Mouse (Mus musculus): ENCODE measurements around the gene Cpsf4. TPM values are rescaled to one million over a fixed set of nuclear protein-coding genes. Genes with fewer than 3 reads are reported as not detected.

The Cpsf4 gene
- polyA plus RNA-seq, 1 experiment from 2014 or later: 43.0 TPM

- 4% methylated on average over 6 of the region's 6 CpGs for WGBS
- Histone ChIP-seq H3K4me1 (peaks cover 21% of the 10 kb centered on the region), H3K4me2 (peak overlapping the region; percentile 68), H3K4me3 (replicated peaks) (peak overlapping the region; percentile 98), H3K27ac (peak overlapping the region; percentile 91; the same call in 1 of the 2 replicates), H3K36me3 (peaks cover 28% of the 10 kb centered on the region), H3K9ac (peak overlapping the region; percentile 94), H3K27me3 (replicated peaks) (no peaks in the 10 kb centered on the region), H3K9me3 (no peaks in the 10 kb centered on the region)
- no peak for ATAC-seq (ENCODE audit: insufficient read depth, low FRiP score, low read depth)
These were observed 28.2 kb upstream of the Cpsf4 start for GRCm38 (mm10) chr5:145138836-145139235.

DNA sequence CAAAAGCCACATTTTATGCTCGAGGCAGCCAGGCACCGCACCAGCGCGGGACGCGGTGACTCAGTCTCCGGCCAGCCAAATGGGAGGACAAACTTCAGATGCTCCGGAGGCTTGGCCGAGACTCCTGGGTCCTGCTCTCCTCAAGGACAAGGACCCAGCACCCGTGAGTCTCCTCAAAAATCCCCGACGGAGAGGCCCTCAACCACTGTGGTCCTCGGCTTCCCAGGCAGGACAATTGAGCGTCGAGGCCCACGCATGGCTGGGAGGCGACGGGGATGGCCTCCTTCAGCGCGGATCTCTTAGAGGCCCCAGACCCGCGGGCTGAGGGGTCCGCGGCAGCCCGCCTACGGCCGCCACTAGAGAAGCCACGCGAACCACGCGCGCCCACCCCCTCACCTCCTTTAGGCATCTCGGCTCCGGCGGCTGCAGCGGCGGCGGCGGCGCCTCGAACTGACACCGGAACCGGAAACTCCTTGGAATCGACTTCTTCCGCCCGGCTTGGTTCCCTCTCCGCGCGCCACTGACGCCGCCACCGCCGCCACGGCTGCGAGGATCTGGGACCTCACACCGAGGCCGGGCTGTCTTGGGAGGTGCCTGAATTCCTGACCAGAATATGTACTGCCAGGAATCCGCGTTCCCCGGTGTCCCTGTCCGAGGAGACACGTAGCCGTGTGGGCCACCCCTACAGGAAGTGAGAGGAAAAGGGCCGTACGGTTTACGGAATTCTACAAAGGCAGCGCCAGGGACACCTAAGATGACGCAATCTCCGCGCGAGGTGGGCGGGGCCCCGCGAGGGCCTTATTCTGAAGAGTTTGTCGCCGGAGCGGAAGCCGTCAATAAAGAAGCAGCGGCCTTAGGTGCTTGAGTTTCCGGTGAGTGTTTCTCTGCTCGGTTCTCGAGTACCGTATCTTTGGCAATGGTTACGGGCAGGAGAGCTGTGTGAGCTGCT is 27.2 kb upstream of the Cpsf4 start, which contains the start of the genes Pdap1 and Bud31:
Pdap1 (minus strand) TSS at position 668 of the 949 bp plus-strand sequence.
Bud31 (plus strand) TSS at position 792 of the 949 bp plus-strand sequence.
- H3K27me3 ChIP-seq (replicated peaks): no peaks in the 10 kb centered on the region
- peak; percentile 94 for ATAC-seq (ENCODE audit: insufficient read depth, low FRiP score, low read depth)
- peak within 1 kb of the TSS; percentile 68 for H3K4me2 ChIP-seq
- H3K27ac ChIP-seq: peak within 1 kb of the TSS; percentile 91
- peaks cover 24% of the 10 kb centered on the region for H3K36me3 ChIP-seq
- H3K4me3 ChIP-seq (replicated peaks): peak within 1 kb of the TSS; percentile 98
- no peaks in the 10 kb centered on the region for H3K9me3 ChIP-seq
- WGBS: under 1% methylated on average over 84 of the region's 84 CpGs
- peaks cover 21% of the 10 kb centered on the region for H3K4me1 ChIP-seq
- H3K9ac ChIP-seq: peak within 1 kb of the TSS; percentile 94

GRCm38 (mm10) chr5:145140611-145141010 is 26.4 kb upstream of the Cpsf4 start:
- H3K27ac ChIP-seq: peak overlapping the region; percentile 91
- no peak for ATAC-seq (ENCODE audit: insufficient read depth, low FRiP score, low read depth)
- H3K4me1 ChIP-seq: peaks cover 21% of the 10 kb centered on the region
- no peaks in the 10 kb centered on the region for H3K9me3 ChIP-seq
- H3K9ac ChIP-seq: peak overlapping the region; percentile 80
- under 1% methylated on average over 18 of the region's 18 CpGs for WGBS
- peaks cover 31% of the 10 kb centered on the region for H3K36me3 ChIP-seq
- peak overlapping the region; percentile 65 for H3K4me2 ChIP-seq
- H3K27me3 ChIP-seq (replicated peaks): no peaks in the 10 kb centered on the region
- H3K4me3 ChIP-seq (replicated peaks): peak overlapping the region; percentile 98

DNA sequence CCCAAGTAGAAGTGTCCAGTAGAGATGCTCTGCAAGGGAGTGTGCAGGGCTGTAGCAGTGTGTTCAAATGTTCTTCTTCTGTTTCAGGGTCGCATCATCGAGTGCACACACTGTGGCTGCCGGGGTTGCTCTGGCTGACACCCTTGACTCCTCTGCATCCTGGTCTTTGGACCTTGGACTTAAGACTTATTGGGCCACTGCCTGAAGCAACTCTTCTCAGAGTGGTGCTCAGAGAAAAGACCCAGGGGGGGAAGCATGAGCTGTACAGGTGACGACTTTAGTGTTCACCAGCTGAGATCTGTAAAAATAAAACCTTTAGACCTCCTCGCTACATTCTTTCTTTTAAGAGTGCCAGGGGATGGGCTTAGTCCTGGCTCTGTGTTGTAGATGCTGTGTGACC is 19.3 kb upstream of the Cpsf4 start:
- ATAC-seq (ENCODE audit: insufficient read depth, low FRiP score, low read depth): no peak
- H3K4me2 ChIP-seq: no peak overlapping the region
- H3K4me3 ChIP-seq (replicated peaks): no peak overlapping the region
- no peaks in the 10 kb centered on the region for H3K9me3 ChIP-seq
- no peaks in the 10 kb centered on the region for H3K27me3 ChIP-seq (replicated peaks)
- H3K27ac ChIP-seq: no peak overlapping the region
- H3K36me3 ChIP-seq: peaks cover 87% of the 10 kb centered on the region
- no peak overlapping the region for H3K9ac ChIP-seq
- WGBS: 87% methylated on average over 5 of the region's 5 CpGs
- no peaks in the 10 kb centered on the region for H3K4me1 ChIP-seq

- Histone ChIP-seq H3K4me2 (no peak overlapping the region), H3K9me3 (no peaks in the 10 kb centered on the region), H3K36me3 (peaks cover 81% of the 10 kb centered on the region), H3K4me3 (replicated peaks) (no peak overlapping the region), H3K27me3 (replicated peaks) (no peaks in the 10 kb centered on the region), H3K9ac (no peak overlapping the region), H3K27ac (no peak overlapping the region), H3K4me1 (no peaks in the 10 kb centered on the region)
- no peak for ATAC-seq (ENCODE audit: insufficient read depth, low FRiP score, low read depth)
- WGBS: 86% methylated on average over 6 of the region's 6 CpGs
These were observed 17.7 kb upstream of the Cpsf4 start for GRCm38 (mm10) chr5:145149294-145149693.

GRCm38 (mm10) chr5:145152690-145153089 is 14.3 kb upstream of the Cpsf4 start:
- no peak overlapping the region for H3K4me3 ChIP-seq (replicated peaks)
- no peaks in the 10 kb centered on the region for H3K4me1 ChIP-seq
- no peak overlapping the region for H3K27ac ChIP-seq
- H3K9ac ChIP-seq: no peak overlapping the region
- 91% methylated on average over 5 of the region's 5 CpGs for WGBS
- peaks cover 66% of the 10 kb centered on the region for H3K36me3 ChIP-seq
- no peaks in the 10 kb centered on the region for H3K9me3 ChIP-seq
- no peaks in the 10 kb centered on the region for H3K27me3 ChIP-seq (replicated peaks)
- no peak for ATAC-seq (ENCODE audit: insufficient read depth, low FRiP score, low read depth)
- H3K4me2 ChIP-seq: no peak overlapping the region

DNA sequence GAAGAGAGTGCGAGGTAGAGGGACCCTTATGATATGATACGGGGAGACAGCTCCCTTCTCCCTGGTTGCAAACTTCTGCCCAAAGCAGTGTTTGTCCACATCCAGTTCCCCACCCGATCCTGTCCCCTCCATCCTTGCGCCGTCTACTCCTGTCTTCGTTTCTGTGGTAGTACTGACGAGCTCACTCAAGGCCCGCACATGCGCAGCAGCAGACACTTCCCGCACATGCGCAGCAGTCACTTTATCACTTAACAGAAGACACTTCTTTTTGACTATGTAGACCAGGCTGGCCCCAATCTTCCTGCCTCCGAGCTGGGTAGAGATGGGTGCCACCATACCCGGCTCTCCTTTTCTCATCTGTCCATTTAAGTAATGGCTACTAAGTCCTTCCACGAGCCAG is 5.7 kb upstream of the Cpsf4 start:
- no peak for ATAC-seq (ENCODE audit: insufficient read depth, low FRiP score, low read depth)
- no peak overlapping the region for H3K27ac ChIP-seq
- WGBS: 96% methylated on average over 14 of the region's 14 CpGs
- H3K4me2 ChIP-seq: no peak overlapping the region
- no peak overlapping the region for H3K4me3 ChIP-seq (replicated peaks)
- peaks cover 19% of the 10 kb centered on the region for H3K36me3 ChIP-seq
- H3K4me1 ChIP-seq: peaks cover 4% of the 10 kb centered on the region; the same call in 1 of the 2 replicates
- H3K27me3 ChIP-seq (replicated peaks): no peaks in the 10 kb centered on the region
- no peak overlapping the region for H3K9ac ChIP-seq
- no peaks in the 10 kb centered on the region for H3K9me3 ChIP-seq

GRCm38 (mm10) chr5:145164710-145165109 is 2.3 kb upstream of the Cpsf4 start:
- H3K27me3 ChIP-seq (replicated peaks): no peaks in the 10 kb centered on the region
- ATAC-seq (ENCODE audit: insufficient read depth, low FRiP score, low read depth): no peak
- H3K36me3 ChIP-seq: 0 out of 2 replicates have a peak, but pooled peaks cover 6% of the 10 kb centered on the region
- no peak overlapping the region for H3K4me3 ChIP-seq (replicated peaks)
- no peak overlapping the region for H3K9ac ChIP-seq
- H3K27ac ChIP-seq: no peak overlapping the region
- H3K9me3 ChIP-seq: no peaks in the 10 kb centered on the region
- H3K4me1 ChIP-seq: peaks cover 14% of the 10 kb centered on the region; the same call in 1 of the 2 replicates
- no peak overlapping the region for H3K4me2 ChIP-seq
- 58% methylated on average over 3 of the region's 3 CpGs for WGBS

- Histone ChIP-seq H3K27me3 (replicated peaks) (no peaks in the 10 kb centered on the region), H3K27ac (no peak overlapping the region), H3K9ac (no peak overlapping the region), H3K4me3 (replicated peaks) (no peak overlapping the region), H3K4me1 (peaks cover 14% of the 10 kb centered on the region; the same call in 1 of the 2 replicates), H3K4me2 (no peak overlapping the region), H3K9me3 (no peaks in the 10 kb centered on the region), H3K36me3 (0 out of 2 replicates have a peak, but pooled peaks cover 4% of the 10 kb centered on the region)
- no peak for ATAC-seq (ENCODE audit: insufficient read depth, low FRiP score, low read depth)
- WGBS: 83% methylated on average over 15 of the region's 15 CpGs
These were observed 1.8 kb upstream of the Cpsf4 start for GRCm38 (mm10) chr5:145165184-145165583.

DNA sequence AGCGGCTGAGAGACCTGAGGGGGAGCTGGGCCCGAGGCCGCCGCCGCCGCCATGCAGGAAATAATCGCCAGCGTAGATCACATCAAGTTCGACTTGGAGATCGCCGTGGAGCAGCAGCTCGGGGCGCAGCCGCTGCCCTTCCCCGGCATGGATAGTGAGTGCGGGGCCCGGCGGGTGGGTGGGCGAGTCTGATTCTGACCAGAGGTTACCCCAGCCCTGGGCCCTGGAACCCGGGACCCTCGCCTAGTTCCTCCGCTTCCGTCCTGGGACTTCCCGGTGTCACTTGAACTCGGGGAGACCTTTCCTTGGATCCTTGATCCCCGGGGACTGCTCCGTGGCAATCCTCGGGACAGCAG is 271 bp downstream of the Cpsf4 start:
- ATAC-seq (ENCODE audit: insufficient read depth, low FRiP score, low read depth): peak; percentile 2; the same call in 1 of the 2 replicates
- no peaks in the 10 kb centered on the region for H3K27me3 ChIP-seq (replicated peaks)
- 0 out of 2 replicates have a peak, but pooled peaks cover 18% of the 10 kb centered on the region for H3K36me3 ChIP-seq
- peak overlapping the region; percentile 84 for H3K9ac ChIP-seq
- no peaks in the 10 kb centered on the region for H3K9me3 ChIP-seq
- 0% methylated on average over 28 of the region's 28 CpGs for WGBS
- peak overlapping the region; percentile 75 for H3K27ac ChIP-seq
- H3K4me2 ChIP-seq: peak overlapping the region; percentile 76
- peaks cover 14% of the 10 kb centered on the region; the same call in 1 of the 2 replicates for H3K4me1 ChIP-seq
- peak overlapping the region; percentile 95 for H3K4me3 ChIP-seq (replicated peaks)

GRCm38 (mm10) chr5:145178461-145178980 is 11.5 kb downstream of the Cpsf4 start:
- peaks cover 84% of the 10 kb centered on the region for H3K36me3 ChIP-seq
- no peak overlapping the region for H3K4me2 ChIP-seq
- no peak for ATAC-seq (ENCODE audit: insufficient read depth, low FRiP score, low read depth)
- no peak overlapping the region for H3K27ac ChIP-seq
- no peak overlapping the region for H3K9ac ChIP-seq
- no peak overlapping the region for H3K4me3 ChIP-seq (replicated peaks)
- 83% methylated on average over 18 of the region's 18 CpGs for WGBS
- H3K27me3 ChIP-seq (replicated peaks): no peaks in the 10 kb centered on the region
- H3K9me3 ChIP-seq: no peaks in the 10 kb centered on the region
- no peaks in the 10 kb centered on the region for H3K4me1 ChIP-seq

DNA sequence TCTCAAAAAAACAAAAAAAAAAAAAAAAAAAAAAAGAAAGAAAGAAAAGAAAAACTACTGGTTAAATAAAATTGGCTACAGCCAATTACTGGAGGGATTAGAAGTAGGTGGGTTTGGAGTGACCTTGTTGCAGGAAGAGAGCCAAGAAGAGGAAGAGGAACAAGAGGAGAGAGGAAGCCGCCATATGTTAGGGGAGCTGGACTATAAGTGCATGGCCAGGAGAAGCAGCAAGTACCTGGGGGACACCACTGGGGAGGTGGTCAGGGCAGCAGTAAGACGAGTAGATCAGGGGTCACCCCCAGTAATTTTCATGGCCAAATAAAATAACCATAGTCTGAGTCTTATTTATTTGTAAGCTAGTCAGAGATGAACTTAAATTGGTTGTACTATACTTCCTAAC is 18.2 kb downstream of the Cpsf4 start:
- H3K9me3 ChIP-seq: no peaks in the 10 kb centered on the region
- H3K9ac ChIP-seq: no peak overlapping the region
- WGBS: 77% methylated on average over 2 of the region's 2 CpGs
- no peak overlapping the region for H3K4me2 ChIP-seq
- H3K36me3 ChIP-seq: peaks cover 62% of the 10 kb centered on the region
- H3K4me3 ChIP-seq (replicated peaks): no peak overlapping the region
- peaks cover 10% of the 10 kb centered on the region for H3K4me1 ChIP-seq
- no peak for ATAC-seq (ENCODE audit: insufficient read depth, low FRiP score, low read depth)
- H3K27me3 ChIP-seq (replicated peaks): no peaks in the 10 kb centered on the region
- H3K27ac ChIP-seq: no peak overlapping the region

Data from stomach, embryonic 15.5 days (tissue).